Mouse (Mus musculus) limb, embryonic 10.5 days (tissue): ENCODE data around the gene 7420426K07Rik. TPM values are rescaled to one million over a fixed set of nuclear protein-coding genes. Genes with fewer than 3 reads are reported as not detected.

Experiments
- DNase-seq: peaks from one replicate; pipeline ENCODE4 v3.0.0-alpha.2; 2017; ENCODE audit warnings: low spot score
- H3K27ac ChIP-seq: fragments of 300-500 bp; sonication (generic); 2 replicates; pipeline ENCODE4 v1.5.1; 2016; ENCODE audit warnings: mild to moderate bottlenecking
- H3K27me3 ChIP-seq: fragments of 300-500 bp; sonication (generic); 2 replicates; pipeline ENCODE4 v1.6.1; 2016; ENCODE audit warnings: low read depth, mild to moderate bottlenecking; ENCODE audit not compliant: poor library complexity, severe bottlenecking
- H3K36me3 ChIP-seq: fragments of 300-500 bp; sonication (generic); 2 replicates; pipeline ENCODE4 v1.6.1; 2016; ENCODE audit warnings: mild to moderate bottlenecking, moderate library complexity
- H3K4me1 ChIP-seq: fragments of 300-500 bp; sonication (generic); 2 replicates; pipeline ENCODE4 v1.6.1; 2016
- H3K4me3 ChIP-seq: fragments of 300-500 bp; sonication (generic); 2 replicates; pipeline ENCODE4 v1.5.1; 2016; ENCODE audit warnings: mild to moderate bottlenecking, moderate library complexity
- H3K9me3 ChIP-seq: fragments of 300-500 bp; sonication (generic); replicated peaks from 2 replicates; pipeline ENCODE4 v1.6.1; 2016; ENCODE audit warnings: mild to moderate bottlenecking
- whole genome bisulfite sequencing: fragments of 180-500 bp; shearing (Covaris S2); methylation state at CpG from one replicate; pipeline ENCODE4 v1.1.7; 2016; 5-methylcytosine and 5-hydroxymethylcytosine counted together
- polyA plus RNA-seq: library from polyadenylated mRNA; unstranded; fragments of >200 nt; fragmentation: Nextera tagmentation; extraction: Ambion mirVana; gene quantifications from 2 replicates; pipeline ENCODE4 v1.2.1, GENCODE M21; 2016

The 7420426K07Rik gene
- polyA plus RNA-seq = not detected in 2 replicates

DNA sequence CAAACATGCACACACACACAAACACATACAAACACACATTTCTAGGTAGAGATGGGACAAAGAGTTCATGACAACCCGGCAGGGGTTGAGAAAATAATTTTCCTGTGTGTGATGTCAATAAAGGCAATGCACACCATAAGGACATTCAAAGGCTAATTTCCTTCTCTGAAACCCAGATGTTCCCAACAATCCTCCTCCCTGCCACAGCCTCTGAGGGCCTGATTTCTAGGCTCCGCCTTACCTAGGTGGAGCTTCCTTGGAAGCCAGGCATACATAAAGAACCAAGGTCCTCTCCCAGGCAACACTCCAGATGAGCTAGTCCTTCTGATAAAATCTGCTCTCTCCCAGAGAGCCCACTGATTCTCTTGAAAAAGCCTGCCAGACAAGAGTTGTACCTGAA lies at the start of gene 7420426K07Rik:
Gene 7420426K07Rik, plus strand, starts transcription at position 301 of the 400 bp plus-strand sequence.
- H3K27me3 ChIP-seq = no peaks in the 10 kb centered on the region
- WGBS = 84% methylated on average over 2 of the region's 2 CpGs

DNA sequence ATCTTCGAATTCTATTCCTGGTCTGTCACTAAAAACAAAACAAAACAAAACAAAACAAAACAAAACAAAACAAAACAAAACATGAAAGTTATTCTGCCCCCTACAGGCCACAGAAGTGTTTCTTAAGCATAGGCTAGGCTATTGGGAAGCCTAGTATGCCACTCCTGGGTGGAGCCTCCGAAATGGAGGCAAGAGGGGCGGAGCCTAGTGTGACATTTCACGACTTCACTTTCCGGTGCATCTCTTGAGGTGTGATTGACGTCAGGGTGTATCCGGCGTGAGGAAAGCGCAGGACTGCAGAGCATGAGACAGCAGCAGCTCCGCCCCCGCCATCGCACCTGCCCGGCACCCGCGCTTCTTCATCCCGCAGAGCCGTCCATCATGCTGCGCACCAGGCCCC lies 46.7 kb upstream of the 7420426K07Rik start, which contains the start of gene Prr23a2:
Gene Prr23a2, plus strand, starts transcription at position 285 of the 400 bp plus-strand sequence.
- no peak for DNase-seq
- no peaks in the 10 kb centered on the region for H3K4me1 ChIP-seq
- no peaks in the 10 kb centered on the region for H3K27me3 ChIP-seq
- 70% methylated on average over 18 of the region's 18 CpGs for WGBS
- no peaks in the 10 kb centered on the region for H3K36me3 ChIP-seq
- no peak within 1 kb of the TSS for H3K27ac ChIP-seq
- H3K4me3 ChIP-seq = no peak within 1 kb of the TSS
- H3K9me3 ChIP-seq = no peaks in the 10 kb centered on the region

More for the DNA sequence above, at the start of gene 7420426K07Rik:
- Histone ChIP-seq H3K9me3 (no peaks in the 10 kb centered on the region), H3K27ac (no peak within 1 kb of the TSS), H3K4me1 (no peaks in the 10 kb centered on the region), H3K36me3 (no peaks in the 10 kb centered on the region), H3K4me3 (no peak within 1 kb of the TSS)
- no peak for DNase-seq

DNA sequence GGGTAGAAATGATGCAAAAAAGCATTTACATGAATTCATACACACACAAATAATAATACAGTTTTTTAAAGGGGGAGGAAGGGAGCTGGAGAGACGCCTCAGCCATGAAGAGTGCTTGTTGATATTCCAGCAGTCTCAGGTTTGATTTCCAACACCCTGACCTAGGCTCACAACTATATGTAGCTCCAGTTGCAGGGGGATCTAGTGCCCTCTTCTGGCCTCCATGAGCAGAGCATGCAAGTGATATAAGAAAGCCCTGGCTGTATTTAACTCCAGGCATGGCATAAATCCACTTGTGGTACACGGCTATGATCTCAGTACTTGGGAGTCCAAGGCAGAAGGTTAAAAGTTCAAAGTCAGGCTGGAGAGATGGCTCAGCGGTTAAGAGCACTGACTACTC lies 39.5 kb upstream of the 7420426K07Rik start:
- Histone ChIP-seq H3K27me3 (peaks cover 14% of the 10 kb centered on the region), H3K4me1 (no peaks in the 10 kb centered on the region), H3K9me3 (no peaks in the 10 kb centered on the region), H3K4me3 (no peak overlapping the region), H3K27ac (no peak overlapping the region), H3K36me3 (no peaks in the 10 kb centered on the region)
- DNase-seq = no peak
- WGBS = 75% methylated on average over 3 of the region's 3 CpGs

DNA sequence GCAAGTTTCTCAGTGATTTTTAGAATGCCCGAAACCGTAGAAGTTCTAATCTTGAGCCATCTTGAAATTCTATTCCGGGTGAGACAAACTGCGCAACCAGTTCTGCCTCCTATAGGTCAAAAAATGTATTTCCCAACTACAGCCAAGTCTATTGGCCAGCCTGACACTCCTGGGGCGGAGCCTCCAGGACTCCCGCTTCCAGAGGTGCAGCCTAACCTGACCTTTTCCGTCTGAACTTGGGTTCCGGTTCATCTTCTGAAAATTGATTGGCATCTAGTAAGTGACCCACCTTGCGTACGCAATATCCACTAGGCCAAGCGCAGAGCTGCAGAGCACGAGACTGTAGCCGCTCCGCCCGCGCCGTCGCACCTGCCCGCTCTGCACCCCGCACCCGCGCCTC lies 38.3 kb upstream of the 7420426K07Rik start, which contains the start of gene Prr23a3:
Gene Prr23a3, plus strand, starts transcription at position 197 of the 400 bp plus-strand sequence.
- no peaks in the 10 kb centered on the region for H3K36me3 ChIP-seq
- DNase-seq = no peak
- 47% methylated on average over 22 of the region's 22 CpGs for WGBS
- H3K27ac ChIP-seq = no peak within 1 kb of the TSS
- peaks cover 14% of the 10 kb centered on the region for H3K27me3 ChIP-seq
- no peaks in the 10 kb centered on the region for H3K9me3 ChIP-seq
- no peaks in the 10 kb centered on the region for H3K4me1 ChIP-seq
- H3K4me3 ChIP-seq = peak within 1 kb of the TSS; percentile 8; the same call in 1 of the 2 replicates

DNA sequence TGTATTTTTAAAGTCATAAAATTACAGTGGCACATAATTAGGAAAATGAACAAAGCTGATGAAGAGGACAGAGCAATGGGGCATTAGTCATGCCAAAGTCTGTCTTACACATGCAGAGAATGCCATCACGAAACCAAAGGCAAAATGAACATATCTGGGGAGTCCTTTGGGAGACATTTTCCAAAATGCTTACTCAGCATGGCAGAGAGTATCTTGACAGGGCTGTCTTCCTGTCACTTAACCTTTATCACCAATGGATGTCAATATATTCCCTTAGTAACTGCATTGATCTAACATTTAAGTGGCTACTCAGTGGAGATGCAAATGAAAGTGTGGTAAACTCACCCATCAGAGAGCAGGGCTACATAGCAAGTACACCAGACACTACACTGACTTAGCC lies 1.4 kb upstream of the 7420426K07Rik start:
- H3K27me3 ChIP-seq = no peaks in the 10 kb centered on the region
- no peaks in the 10 kb centered on the region for H3K36me3 ChIP-seq
- H3K27ac ChIP-seq = no peak overlapping the region
- WGBS = 83% methylated on average over 1 of the region's 1 CpGs
- no peak overlapping the region for H3K4me3 ChIP-seq
- peaks cover 5% of the 10 kb centered on the region; the same call in 1 of the 2 replicates for H3K9me3 ChIP-seq
- DNase-seq = no peak
- no peaks in the 10 kb centered on the region for H3K4me1 ChIP-seq

DNA sequence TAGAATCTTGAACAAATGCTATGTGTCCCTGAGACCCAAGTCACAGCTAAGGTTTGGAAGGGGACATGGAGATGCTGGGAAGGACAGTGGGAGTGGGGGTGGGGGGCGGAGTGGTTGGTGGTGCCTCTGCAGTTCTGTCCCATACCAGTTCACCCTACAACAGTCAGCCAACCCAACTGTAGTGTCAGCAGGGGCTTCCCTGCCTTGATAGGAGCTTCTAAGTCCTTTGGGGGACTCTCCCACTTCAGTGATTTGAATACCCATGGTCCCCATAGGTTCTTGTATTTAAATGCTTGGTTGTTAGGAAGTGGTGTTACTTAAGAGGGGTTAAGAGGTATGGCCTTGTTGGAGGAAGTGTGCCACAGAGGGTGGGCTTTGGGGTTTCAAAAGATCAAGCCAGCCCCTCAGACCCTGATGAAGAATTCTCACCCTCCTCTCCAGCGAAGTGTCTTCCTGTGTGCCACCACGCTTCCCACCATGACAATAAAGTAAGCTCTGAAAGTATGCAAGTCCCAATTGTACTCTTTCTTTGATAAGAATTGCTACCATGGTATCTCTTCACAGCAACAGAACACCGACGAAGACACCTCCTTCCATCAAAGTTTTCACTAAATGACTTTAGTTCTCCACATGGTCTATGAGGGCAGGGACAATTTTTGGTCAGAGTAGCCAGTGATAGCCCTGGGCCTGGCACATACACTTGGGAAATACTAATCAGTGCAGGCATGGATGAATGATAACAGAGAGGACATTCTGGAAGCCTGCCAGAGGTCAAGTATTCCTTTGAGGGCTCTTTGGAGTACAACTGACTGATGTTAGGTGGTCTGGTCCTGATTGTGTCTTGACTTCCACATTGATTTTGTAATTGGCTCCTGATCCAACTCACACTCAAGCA lies 18.0 kb downstream of the 7420426K07Rik start:
- Histone ChIP-seq H3K9me3 (no peaks in the 10 kb centered on the region), H3K4me1 (0 out of 2 replicates have a peak, but pooled peaks cover 5% of the 10 kb centered on the region), H3K4me3 (no peak overlapping the region), H3K27ac (no peak overlapping the region), H3K36me3 (no peaks in the 10 kb centered on the region), H3K27me3 (no peaks in the 10 kb centered on the region)
- DNase-seq = no peak
- 92% methylated on average over 5 of the region's 5 CpGs for WGBS

DNA sequence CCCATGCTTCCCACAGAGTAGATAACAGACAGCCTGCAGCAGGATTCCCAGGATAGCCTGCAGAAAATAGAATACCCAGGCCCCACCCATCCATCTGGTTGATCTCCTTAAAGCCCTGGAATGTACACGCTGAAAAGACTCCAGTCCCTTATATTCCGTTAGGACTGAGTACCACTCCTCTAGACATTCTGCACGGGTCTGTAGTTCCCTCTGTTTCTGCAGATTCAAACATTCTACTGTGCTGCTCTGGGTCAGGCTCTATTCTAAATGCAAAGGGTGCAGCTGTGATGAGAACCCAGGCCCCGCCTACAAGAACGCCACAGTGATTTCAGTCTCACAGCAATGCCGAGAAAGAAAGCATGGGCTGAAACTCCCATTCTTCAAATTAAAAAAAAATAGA lies 20.2 kb downstream of the 7420426K07Rik start:
- no peaks in the 10 kb centered on the region for H3K27me3 ChIP-seq
- H3K27ac ChIP-seq = no peak overlapping the region
- no peaks in the 10 kb centered on the region for H3K9me3 ChIP-seq
- no peak for DNase-seq
- no peak overlapping the region for H3K4me3 ChIP-seq
- H3K4me1 ChIP-seq = 0 out of 2 replicates have a peak, but pooled peaks cover 5% of the 10 kb centered on the region
- no peaks in the 10 kb centered on the region for H3K36me3 ChIP-seq
- WGBS = 51% methylated on average over 6 of the region's 6 CpGs

DNA sequence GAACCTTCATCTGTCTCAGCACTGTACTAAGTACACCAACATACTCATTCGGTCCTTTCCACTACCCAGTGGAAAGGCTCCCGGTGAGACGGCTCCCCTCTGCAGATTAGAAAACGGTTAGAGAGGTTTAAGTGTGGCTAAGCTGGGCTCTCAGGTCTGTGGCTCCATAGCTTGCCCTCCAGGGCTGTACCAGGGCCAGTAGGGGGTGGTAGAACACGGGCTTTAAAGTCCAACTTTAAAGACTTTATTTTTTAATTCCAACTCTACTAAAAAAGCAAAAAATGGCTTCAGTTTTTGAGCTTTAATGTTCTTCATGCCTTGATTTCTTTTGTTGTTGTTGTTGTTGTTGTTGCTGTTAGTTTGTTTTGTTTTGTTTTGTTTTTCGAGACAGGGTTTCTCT lies 21.3 kb downstream of the 7420426K07Rik start:
- no peaks in the 10 kb centered on the region for H3K27me3 ChIP-seq
- no peaks in the 10 kb centered on the region for H3K9me3 ChIP-seq
- 67% methylated on average over 6 of the region's 6 CpGs for WGBS
- no peak overlapping the region for H3K4me3 ChIP-seq
- 0 out of 2 replicates have a peak, but pooled peaks cover 5% of the 10 kb centered on the region for H3K4me1 ChIP-seq
- DNase-seq = no peak
- H3K27ac ChIP-seq = no peak overlapping the region
- no peaks in the 10 kb centered on the region for H3K36me3 ChIP-seq

DNA sequence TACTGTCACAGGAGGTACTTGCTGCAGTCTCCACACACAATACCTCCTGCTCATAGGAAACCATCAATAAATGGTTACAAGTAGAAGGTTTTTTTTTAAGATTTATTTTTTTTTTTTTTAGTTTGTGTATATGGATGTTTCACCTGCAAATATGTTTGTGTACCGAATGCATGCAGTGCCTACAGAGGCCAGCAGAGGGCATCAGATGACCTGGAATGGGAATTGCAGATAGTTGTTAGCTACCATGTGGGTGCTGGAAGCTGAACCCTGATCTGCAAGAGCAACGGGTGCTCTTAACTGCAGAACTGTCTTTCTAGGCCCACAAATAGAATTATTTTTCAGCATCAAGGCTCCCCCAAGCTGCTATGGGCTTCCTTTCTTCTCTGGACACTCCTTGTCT lies 26.6 kb downstream of the 7420426K07Rik start:
- WGBS = 85% methylated on average over 2 of the region's 2 CpGs
- H3K27ac ChIP-seq = no peak overlapping the region

DNA sequence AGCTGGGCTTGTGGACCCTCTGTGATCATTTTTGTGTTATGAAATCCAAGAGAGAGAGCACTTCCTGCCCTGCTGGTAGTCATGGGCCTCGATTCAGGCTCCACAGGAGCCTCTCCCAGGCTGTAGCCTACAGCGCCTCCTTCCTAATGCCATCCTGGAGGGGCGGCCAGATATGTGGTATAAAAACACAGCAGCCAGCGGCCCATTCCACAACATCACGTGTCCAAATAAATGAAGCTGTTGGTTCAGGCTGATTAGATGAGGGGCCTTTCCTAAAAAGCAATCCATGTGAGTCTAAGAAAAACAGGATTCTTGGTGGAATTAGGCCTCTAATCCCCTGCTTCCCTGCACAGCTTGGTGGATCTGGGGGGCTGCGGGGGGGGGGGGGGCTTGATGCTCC lies 30.0 kb downstream of the 7420426K07Rik start:
- 51% methylated on average over 6 of the region's 6 CpGs for WGBS
- no peak for DNase-seq
- no peak overlapping the region for H3K27ac ChIP-seq

More for the DNA sequence above, 26.6 kb downstream of the 7420426K07Rik start:
- DNase-seq = no peak
- H3K36me3 ChIP-seq = no peaks in the 10 kb centered on the region
- peaks cover 6% of the 10 kb centered on the region; the same call in 1 of the 2 replicates for H3K27me3 ChIP-seq
- H3K4me1 ChIP-seq = no peaks in the 10 kb centered on the region; the same call in 1 of the 2 replicates
- H3K4me3 ChIP-seq = no peak overlapping the region
- H3K9me3 ChIP-seq = no peaks in the 10 kb centered on the region

DNA sequence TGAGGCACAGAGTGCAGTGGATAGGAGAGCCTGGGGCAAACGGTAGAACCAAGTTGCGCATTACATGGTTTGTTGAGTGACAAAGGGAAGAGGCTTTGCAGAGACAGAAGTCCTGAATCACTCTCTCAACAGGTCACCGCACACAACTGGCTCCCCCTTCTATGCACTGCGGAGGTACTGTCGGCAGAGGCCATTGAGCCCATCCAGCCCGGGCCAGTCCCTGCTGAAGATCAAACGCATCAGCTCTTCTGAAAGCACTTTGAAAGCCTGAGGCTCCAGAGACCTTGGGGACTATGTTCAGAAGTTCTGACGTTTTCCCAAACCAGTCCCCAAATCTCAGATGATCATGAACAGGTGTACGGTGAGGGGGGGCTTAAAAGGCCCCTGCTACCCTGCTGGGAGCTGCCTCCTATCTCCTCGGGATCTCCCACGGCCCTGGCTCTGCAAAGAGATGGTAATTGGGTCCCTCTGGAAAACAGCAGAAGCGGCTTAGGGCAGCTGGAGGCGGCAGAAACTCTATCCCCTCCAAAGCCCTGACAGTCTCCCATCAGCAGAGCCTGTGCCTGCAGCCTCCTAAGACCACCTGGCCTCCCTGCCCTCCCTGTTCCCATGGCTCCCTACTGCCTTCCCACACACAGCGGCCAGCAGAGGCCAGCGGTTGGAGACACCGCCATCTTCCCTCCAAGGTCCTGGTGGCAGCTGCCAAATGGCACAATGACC lies 32.4 kb downstream of the 7420426K07Rik start:
- H3K36me3 ChIP-seq = no peaks in the 10 kb centered on the region
- H3K4me3 ChIP-seq = no peak overlapping the region
- peaks cover 4% of the 10 kb centered on the region; the same call in 1 of the 2 replicates for H3K4me1 ChIP-seq
- WGBS = 19% methylated on average over 16 of the region's 16 CpGs
- DNase-seq = no peak
- H3K27ac ChIP-seq = no peak overlapping the region
- H3K9me3 ChIP-seq = no peaks in the 10 kb centered on the region
- H3K27me3 ChIP-seq = peaks cover 24% of the 10 kb centered on the region

More for the DNA sequence above, 30.0 kb downstream of the 7420426K07Rik start:
- peaks cover 4% of the 10 kb centered on the region; the same call in 1 of the 2 replicates for H3K4me1 ChIP-seq
- peaks cover 24% of the 10 kb centered on the region for H3K27me3 ChIP-seq
- no peaks in the 10 kb centered on the region for H3K36me3 ChIP-seq
- no peak overlapping the region for H3K4me3 ChIP-seq
- H3K9me3 ChIP-seq = no peaks in the 10 kb centered on the region

DNA sequence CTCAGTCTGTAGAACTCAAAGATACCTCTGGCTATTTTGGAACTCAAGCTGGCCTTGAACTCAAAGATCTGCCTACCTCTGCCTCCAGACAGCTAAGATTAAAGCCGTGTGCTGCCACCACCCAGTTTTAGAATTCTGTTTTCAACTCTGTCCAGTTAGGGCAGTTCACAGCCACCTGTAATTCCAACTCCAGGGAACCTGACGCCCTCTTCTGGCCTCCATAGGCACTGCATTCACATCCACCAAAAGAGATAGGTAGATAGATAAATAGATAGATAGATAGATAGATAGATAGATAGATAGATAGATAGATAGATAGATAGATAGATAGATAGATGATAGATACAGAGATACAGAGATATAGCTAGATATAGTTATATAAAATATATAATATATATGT lies 36.4 kb downstream of the 7420426K07Rik start:
- Histone ChIP-seq H3K27me3 (peaks cover 26% of the 10 kb centered on the region), H3K36me3 (no peaks in the 10 kb centered on the region), H3K9me3 (no peaks in the 10 kb centered on the region), H3K4me3 (no peak overlapping the region), H3K4me1 (0 out of 2 replicates have a peak, but pooled peaks cover 4% of the 10 kb centered on the region), H3K27ac (no peak overlapping the region)
- peak; percentile 57 for DNase-seq
- WGBS = 24% methylated on average over 2 of the region's 2 CpGs
